Mouse (Mus musculus): ENCODE measurements around the gene Spsb4. TPM values are rescaled to one million over a fixed set of nuclear protein-coding genes. Genes with fewer than 3 reads are reported as not detected.

Spsb4 gene
- polyA plus RNA-seq, 1 experiment = 0.01 TPM

DNA sequence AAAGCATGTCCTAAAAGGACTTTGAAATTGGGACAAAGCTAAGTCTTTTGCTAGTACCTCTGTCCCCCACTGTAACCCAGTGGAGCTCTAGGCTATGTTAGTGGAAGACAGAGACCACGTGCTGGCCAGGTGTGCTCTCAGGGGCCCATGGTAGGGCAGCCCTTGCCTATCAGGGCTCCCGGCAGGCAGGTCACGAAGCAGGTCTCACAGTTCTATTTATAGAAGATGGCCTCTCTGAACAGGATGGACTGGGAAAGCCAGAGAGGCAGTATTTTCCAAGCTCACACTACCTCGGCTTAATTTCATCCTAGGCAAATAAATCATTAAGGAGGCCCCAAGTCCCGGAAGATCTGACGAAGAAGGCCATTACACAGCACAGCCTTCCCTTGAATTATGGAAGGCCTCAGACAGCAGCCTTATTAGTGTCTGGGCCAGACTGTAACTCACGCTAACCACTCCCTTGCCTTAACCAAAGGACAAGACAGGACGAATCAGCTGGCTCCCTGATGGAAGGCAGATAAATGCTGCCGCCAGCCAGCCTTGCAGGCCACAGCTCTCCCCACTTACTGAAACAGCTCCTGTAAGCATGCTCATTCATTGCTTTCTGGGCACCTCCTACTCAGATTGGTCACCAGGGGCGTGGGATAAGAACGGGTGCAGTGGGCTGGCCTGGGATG is 31.7 kb downstream of the Spsb4 start:
- H3K36me3 ChIP-seq (ENCODE audit: control insufficient read depth) = no peaks in the 10 kb centered on the region
- no peak for TF ChIP-seq GATA1 (IDR thresholded peaks at IDR 0.05; ENCODE audit: low read length)
- no peak for TF ChIP-seq TAL1 (IDR thresholded peaks at IDR 0.05; ENCODE audit: low read length)
- H3K4me3 ChIP-seq (replicated peaks) = no peak overlapping the region
- no peaks in the 10 kb centered on the region for H3K27me3 ChIP-seq (ENCODE audit: control insufficient read depth)
- H3K4me1 ChIP-seq (ENCODE audit: control insufficient read depth) = no peaks in the 10 kb centered on the region
- no peaks in the 10 kb centered on the region for H3K9me3 ChIP-seq (ENCODE audit: control insufficient read depth, low read length)

DNA sequence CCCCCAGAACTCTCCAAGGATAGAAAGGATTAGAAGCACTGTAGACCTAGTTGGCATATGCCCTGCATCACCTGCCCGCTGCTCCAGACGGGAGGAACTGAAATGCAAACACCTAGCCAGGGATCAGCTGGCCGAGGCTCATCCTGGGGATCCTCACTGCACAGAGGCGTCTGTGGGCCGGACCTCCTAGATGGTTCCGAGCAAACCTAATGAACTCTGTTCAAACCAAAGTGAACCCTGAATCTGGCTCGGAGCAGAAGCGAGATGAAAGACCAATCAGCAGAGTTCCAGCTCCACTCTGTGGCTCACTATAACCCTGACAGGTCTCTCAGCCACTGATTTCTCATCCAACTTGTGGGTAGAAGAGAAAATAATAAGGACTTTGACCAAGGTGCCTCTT is 34.6 kb downstream of the Spsb4 start:
- H3K4me3 ChIP-seq (replicated peaks) = no peak overlapping the region
- H3K4me1 ChIP-seq (ENCODE audit: control insufficient read depth) = no peaks in the 10 kb centered on the region
- no peak for TF ChIP-seq GATA1 (IDR thresholded peaks at IDR 0.05; ENCODE audit: low read length)
- TF ChIP-seq TAL1 (IDR thresholded peaks at IDR 0.05; ENCODE audit: low read length) = no peak
- no peaks in the 10 kb centered on the region for H3K36me3 ChIP-seq (ENCODE audit: control insufficient read depth)
- no peaks in the 10 kb centered on the region for H3K27me3 ChIP-seq (ENCODE audit: control insufficient read depth)
- H3K9me3 ChIP-seq (ENCODE audit: control insufficient read depth, low read length) = no peaks in the 10 kb centered on the region

DNA sequence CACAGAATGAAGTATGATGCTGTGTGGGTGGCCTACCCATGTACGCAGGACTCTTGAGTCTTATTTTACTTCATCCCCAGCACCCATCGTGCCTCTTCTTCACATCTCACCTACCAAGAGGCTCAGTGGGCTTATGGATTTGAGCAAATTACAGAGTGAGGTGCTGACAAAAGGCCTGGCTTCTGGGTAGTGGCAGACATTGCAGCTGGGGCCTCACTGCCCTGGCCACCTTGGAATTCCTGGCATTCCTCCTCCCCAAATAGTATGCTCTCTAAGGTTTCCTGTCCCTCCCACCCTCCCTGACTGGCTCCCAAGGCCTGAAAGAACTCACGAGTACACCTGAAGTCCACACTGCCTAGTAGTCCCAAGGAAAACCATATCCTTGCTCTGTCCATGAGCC is 35.7 kb downstream of the Spsb4 start:
- no peaks in the 10 kb centered on the region for H3K4me1 ChIP-seq (ENCODE audit: control insufficient read depth)
- TF ChIP-seq GATA1 (IDR thresholded peaks at IDR 0.05; ENCODE audit: low read length) = no peak
- no peaks in the 10 kb centered on the region for H3K36me3 ChIP-seq (ENCODE audit: control insufficient read depth)
- no peaks in the 10 kb centered on the region for H3K27me3 ChIP-seq (ENCODE audit: control insufficient read depth)
- no peak overlapping the region for H3K4me3 ChIP-seq (replicated peaks)
- no peaks in the 10 kb centered on the region for H3K9me3 ChIP-seq (ENCODE audit: control insufficient read depth, low read length)

DNA sequence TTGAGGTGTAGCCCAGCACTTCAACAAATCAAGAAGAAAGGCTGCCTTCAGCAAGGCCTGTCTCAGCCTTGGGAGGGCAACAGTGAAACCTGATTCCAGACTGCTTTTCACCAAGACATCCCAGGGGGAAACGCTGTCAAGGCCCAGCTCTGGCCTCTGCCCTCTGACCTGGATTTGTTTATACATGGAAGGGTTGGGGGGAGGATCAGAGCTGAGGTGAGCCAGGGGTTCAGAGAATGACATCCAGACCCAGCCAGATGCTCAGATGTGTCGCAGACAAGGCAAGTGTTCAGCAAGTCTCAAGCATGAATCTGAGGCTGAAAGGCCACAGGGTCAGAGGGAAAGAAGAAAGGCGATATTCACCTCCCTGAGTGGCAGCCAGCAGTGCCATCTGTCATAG is 36.3 kb downstream of the Spsb4 start:
- no peak overlapping the region for H3K4me3 ChIP-seq (replicated peaks)
- no peak for TF ChIP-seq TAL1 (IDR thresholded peaks at IDR 0.05; ENCODE audit: low read length)
- TF ChIP-seq GATA1 (IDR thresholded peaks at IDR 0.05; ENCODE audit: low read length) = no peak
- H3K4me1 ChIP-seq (ENCODE audit: control insufficient read depth) = no peaks in the 10 kb centered on the region
- no peaks in the 10 kb centered on the region for H3K9me3 ChIP-seq (ENCODE audit: control insufficient read depth, low read length)
- H3K36me3 ChIP-seq (ENCODE audit: control insufficient read depth) = no peaks in the 10 kb centered on the region
- no peaks in the 10 kb centered on the region for H3K27me3 ChIP-seq (ENCODE audit: control insufficient read depth)

DNA sequence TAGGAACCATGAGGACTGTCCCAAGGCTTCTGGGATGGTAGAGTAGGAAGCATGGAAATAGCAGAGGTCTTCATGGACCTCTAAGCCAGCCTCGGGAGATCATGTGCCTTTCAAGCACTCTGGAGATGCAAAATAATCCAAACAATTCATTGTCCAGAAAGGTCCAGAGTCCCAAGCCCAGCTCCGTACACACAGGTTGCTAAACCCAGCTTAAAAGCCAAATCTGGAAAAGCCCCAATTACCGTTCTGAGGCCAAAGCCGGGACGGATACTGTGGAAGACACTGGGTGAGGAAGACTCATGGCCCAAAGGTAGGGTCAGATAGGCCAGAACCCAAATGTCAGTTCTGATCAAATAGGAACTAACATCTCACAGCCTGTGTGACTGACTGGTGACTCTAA is 36.8 kb downstream of the Spsb4 start:
- no peaks in the 10 kb centered on the region for H3K36me3 ChIP-seq (ENCODE audit: control insufficient read depth)
- TF ChIP-seq TAL1 (IDR thresholded peaks at IDR 0.05; ENCODE audit: low read length) (no peak), GATA1 (IDR thresholded peaks at IDR 0.05; ENCODE audit: low read length) (no peak)
- H3K4me1 ChIP-seq (ENCODE audit: control insufficient read depth) = no peaks in the 10 kb centered on the region
- H3K27me3 ChIP-seq (ENCODE audit: control insufficient read depth) = no peaks in the 10 kb centered on the region
- H3K9me3 ChIP-seq (ENCODE audit: control insufficient read depth, low read length) = no peaks in the 10 kb centered on the region
- H3K4me3 ChIP-seq (replicated peaks) = no peak overlapping the region

DNA sequence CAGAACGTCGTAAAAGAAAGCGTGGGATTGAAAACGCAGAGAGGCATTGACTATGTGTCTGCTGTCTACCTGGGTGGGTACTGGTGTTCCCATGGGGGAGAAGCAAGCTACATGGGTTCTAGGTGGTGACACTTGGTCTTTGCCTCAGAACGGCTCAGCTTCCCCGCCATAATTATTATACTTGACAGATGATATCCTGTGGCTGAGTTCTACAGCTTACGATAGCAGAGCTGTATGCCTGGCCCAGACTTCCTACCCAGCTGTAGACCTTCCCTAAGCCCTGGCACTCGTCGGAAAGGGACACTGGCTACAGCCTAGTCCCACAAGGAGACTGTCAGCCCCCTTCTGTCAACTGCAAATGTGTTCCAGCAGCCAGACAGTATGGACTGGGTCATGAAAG is 37.5 kb downstream of the Spsb4 start:
- Histone ChIP-seq H3K27me3 (ENCODE audit: control insufficient read depth) (no peaks in the 10 kb centered on the region), H3K4me3 (replicated peaks) (no peak overlapping the region), H3K4me1 (ENCODE audit: control insufficient read depth) (no peaks in the 10 kb centered on the region), H3K9me3 (ENCODE audit: control insufficient read depth, low read length) (no peaks in the 10 kb centered on the region), H3K36me3 (ENCODE audit: control insufficient read depth) (no peaks in the 10 kb centered on the region)
- no peak for TF ChIP-seq GATA1 (IDR thresholded peaks at IDR 0.05; ENCODE audit: low read length)
- TF ChIP-seq TAL1 (IDR thresholded peaks at IDR 0.05; ENCODE audit: low read length) = no peak

DNA sequence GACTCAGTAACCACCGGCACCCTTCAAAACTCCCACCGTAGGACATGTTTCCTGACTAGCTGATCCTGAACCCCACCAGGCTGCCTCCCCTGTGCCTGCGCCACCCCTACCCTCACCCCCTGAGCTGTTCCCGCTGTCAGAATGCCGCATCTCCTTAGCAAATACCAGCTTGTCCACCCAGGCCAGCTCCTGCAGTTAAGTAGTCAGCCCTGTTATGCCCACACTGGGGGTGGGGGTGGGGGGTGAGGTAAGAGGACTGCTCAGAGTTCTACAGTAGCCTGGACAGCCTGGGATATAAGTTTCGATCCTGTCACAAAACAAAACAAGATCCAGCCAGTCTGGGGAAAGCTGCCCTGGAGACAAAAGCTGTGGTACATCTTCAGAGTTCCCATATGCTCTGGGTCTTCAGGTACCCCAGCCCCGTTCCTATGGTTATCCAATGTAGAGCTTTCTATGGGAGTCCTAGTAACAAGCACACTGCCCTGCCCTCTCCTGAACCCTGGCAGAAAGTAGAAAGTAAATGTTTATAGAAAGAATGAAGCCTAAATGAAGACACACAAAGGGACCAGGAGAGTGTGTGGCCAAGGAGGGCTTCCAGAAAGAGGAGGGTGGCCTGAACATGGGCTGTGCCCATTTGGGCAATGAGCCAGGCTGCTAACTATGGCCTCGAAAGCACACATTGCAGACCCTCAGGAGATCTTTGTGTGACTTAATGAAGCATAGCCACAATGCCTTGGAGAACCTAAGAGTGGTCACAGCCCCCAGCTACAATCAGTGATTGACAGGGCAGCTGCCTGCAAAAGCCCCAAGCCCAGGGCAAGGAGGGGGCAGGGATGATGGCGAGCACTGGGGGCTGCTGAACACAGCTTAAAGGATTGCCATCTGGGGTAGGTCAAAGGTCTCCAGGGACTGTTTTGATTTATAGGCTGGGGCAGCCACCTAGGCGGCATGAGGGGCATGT is 38.3 kb downstream of the Spsb4 start:
- TF ChIP-seq TAL1 (IDR thresholded peaks at IDR 0.05; ENCODE audit: low read length) (no peak), GATA1 (IDR thresholded peaks at IDR 0.05; ENCODE audit: low read length) (no peak)
- no peak overlapping the region for H3K4me3 ChIP-seq (replicated peaks)
- no peaks in the 10 kb centered on the region for H3K36me3 ChIP-seq (ENCODE audit: control insufficient read depth)
- H3K27me3 ChIP-seq (ENCODE audit: control insufficient read depth) = no peaks in the 10 kb centered on the region
- H3K4me1 ChIP-seq (ENCODE audit: control insufficient read depth) = no peaks in the 10 kb centered on the region
- H3K9me3 ChIP-seq (ENCODE audit: control insufficient read depth, low read length) = no peaks in the 10 kb centered on the region

DNA sequence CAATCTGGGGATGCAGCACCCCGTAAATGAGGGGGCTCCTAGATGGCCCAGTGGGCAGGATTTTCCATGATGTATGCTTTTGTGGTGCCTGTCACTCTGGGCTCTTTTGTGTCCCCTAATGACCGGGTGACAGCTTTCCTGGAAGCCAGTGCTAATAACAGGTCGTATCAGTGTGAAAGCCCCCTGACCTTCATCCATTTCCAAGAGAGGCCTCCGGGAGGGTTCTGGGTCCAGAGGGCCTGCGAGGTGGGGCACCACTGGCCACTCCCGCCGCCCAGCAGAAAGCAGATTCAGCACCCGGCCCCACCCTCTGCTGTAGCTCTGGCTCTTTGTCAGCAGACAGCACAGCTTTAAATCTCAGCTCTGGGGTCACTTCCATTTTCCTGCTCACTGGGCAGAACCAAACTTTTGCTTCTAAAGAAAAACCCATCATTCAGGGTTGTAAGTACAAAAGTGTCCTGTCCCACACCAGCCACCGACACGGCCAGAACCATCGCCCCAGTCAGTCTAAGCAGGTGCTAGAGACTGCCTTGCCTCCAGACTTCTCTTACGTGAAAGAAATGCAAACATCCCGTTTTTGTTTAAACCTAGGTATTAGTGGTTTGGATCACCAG is 39.1 kb downstream of the Spsb4 start:
- Histone ChIP-seq H3K4me3 (replicated peaks) (no peak overlapping the region), H3K9me3 (ENCODE audit: control insufficient read depth, low read length) (no peaks in the 10 kb centered on the region), H3K36me3 (ENCODE audit: control insufficient read depth) (no peaks in the 10 kb centered on the region), H3K4me1 (ENCODE audit: control insufficient read depth) (no peaks in the 10 kb centered on the region), H3K27me3 (ENCODE audit: control insufficient read depth) (no peaks in the 10 kb centered on the region)
- TF ChIP-seq GATA1 (IDR thresholded peaks at IDR 0.05; ENCODE audit: low read length) = no peak
- TF ChIP-seq TAL1 (IDR thresholded peaks at IDR 0.05; ENCODE audit: low read length) = no peak

DNA sequence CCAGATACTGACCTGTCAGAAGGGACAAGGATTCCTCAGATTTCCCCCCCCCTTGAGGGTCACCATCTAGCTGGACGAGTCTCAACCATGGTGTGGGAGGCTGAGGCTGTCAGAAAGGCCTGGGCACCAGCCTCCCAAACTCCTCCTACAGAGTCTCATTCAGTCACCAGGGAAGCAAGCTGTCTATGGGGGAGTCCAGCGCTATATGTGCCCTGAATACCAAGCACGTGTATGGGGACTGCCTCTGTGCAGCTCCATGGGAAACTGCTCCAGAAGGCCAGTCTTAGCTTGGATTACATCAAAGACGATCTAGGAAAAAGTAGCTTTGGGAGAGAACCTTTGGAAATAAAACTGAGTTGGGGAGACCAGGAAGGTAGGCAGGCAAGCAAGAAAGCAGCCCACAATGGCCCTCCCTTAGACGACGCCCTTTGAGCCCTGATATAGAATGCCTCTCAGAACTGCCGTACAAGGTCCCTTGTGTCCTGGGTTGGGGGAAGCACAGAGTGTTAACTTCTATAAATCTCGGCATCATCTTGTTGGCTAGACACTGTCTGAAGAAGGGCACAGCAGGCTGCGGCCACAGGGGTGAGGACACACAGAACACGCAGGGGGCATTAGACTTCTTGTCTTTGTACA is 40.4 kb downstream of the Spsb4 start:
- Histone ChIP-seq H3K9me3 (ENCODE audit: control insufficient read depth, low read length) (no peaks in the 10 kb centered on the region), H3K36me3 (ENCODE audit: control insufficient read depth) (no peaks in the 10 kb centered on the region), H3K4me3 (replicated peaks) (no peak overlapping the region), H3K4me1 (ENCODE audit: control insufficient read depth) (no peaks in the 10 kb centered on the region), H3K27me3 (ENCODE audit: control insufficient read depth) (no peaks in the 10 kb centered on the region)
- TF ChIP-seq GATA1 (IDR thresholded peaks at IDR 0.05; ENCODE audit: low read length) = no peak
- no peak for TF ChIP-seq TAL1 (IDR thresholded peaks at IDR 0.05; ENCODE audit: low read length)

Data from erythroblast, embryonic 14.5 days (primary cell).